Mouse (Mus musculus): ENCODE results near the gene Magea10.

Magea10 gene

GRCm38 (mm10) chrX:72386758-72387157 is at the start of gene Magea10:
Magea10 (minus strand) TSS chrX:72386858.
- DNase-seq, result no peak

GRCm38 (mm10) chrX:72381972-72382371 is 4.7 kb downstream of the Magea10 start:
- no peak for DNase-seq
